Mouse (Mus musculus) E14TG2a.4 (cell line): ENCODE results near the gene Plekhg3.

ENCODE experiments used
- H3K27me3 ChIP-seq: 2 replicates; pipeline ENCODE4 v1.6.1; 2014; ENCODE audit warnings: low read length, control low read depth; ENCODE audit not compliant: insufficient read depth
- H3K36me3 ChIP-seq: 2 replicates; pipeline ENCODE4 v1.6.1; 2014; ENCODE audit warnings: low read length, control low read depth; ENCODE audit not compliant: insufficient read depth
- H3K4me1 ChIP-seq: replicated peaks from 2 replicates; pipeline ENCODE4 v1.6.1; 2014; ENCODE audit warnings: low read depth, low read length, control low read depth
- H3K4me3 ChIP-seq: replicated peaks from 2 replicates; pipeline ENCODE4 v1.5.1; 2014; ENCODE audit warnings: mild to moderate bottlenecking, low read length
- H3K9me3 ChIP-seq: 2 replicates; pipeline ENCODE4 v1.6.1; 2014; ENCODE audit warnings: low read length, control low read depth
- CTCF ChIP-seq: conservative IDR thresholded peaks from 2 replicates; pipeline ENCODE4 v1.5.1; 2014; ENCODE audit warnings: low read length
- NANOG ChIP-seq: IDR thresholded peaks from 2 replicates; pipeline ENCODE4 v1.6.1; 2014; ENCODE audit warnings: borderline replicate concordance, low read length, mixed read lengths
- POU5F1 ChIP-seq: IDR thresholded peaks from 2 replicates; pipeline ENCODE4 v1.6.1; 2014; ENCODE audit warnings: low read length, borderline replicate concordance

The Plekhg3 gene

DNA sequence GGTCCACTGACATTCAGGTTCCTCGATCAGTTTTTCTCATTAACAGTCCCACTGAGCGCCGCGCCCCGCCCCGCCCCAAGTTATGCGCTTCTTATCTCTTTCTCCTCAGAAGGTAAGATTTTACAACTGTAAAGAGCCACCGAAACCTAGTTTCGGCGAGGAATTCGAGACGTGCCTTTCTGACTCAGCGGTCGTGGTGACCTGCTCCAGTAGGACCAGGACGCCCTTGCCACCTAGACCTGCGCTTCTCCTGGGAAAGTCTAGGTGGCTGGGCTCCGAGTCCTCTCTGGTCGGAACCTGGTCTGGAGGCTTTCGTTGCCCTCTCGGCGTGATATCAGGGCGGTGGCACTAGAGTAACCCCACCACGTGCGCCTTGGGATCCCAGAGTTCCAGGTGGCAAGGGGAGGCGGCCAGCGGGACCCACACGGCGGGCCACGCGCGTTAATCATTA lies 2.3 kb downstream of the Plekhg3 start:
- TF ChIP-seq POU5F1, result no peak
- peaks cover 70% of the 10 kb centered on the region for H3K4me1 ChIP-seq
- H3K9me3 ChIP-seq, result no peaks in the 10 kb centered on the region
- H3K27me3 ChIP-seq, result peaks cover 44% of the 10 kb centered on the region
- peak overlapping the region; percentile 88 for H3K4me3 ChIP-seq
- no peaks in the 10 kb centered on the region for H3K36me3 ChIP-seq

- Histone ChIP-seq H3K27me3 (peaks cover 39% of the 10 kb centered on the region), H3K4me3 (peak overlapping the region; percentile 88), H3K36me3 (no peaks in the 10 kb centered on the region), H3K9me3 (no peaks in the 10 kb centered on the region), H3K4me1 (peaks cover 77% of the 10 kb centered on the region)
- TF ChIP-seq POU5F1 (no peak), CTCF (no peak), NANOG (no peak)
These were observed 2.9 kb downstream of the Plekhg3 start for GRCm38 (mm10) chr12:76533377-76534222.

- Histone ChIP-seq H3K36me3 (no peaks in the 10 kb centered on the region), H3K4me1 (peaks cover 77% of the 10 kb centered on the region), H3K27me3 (peaks cover 38% of the 10 kb centered on the region), H3K9me3 (no peaks in the 10 kb centered on the region), H3K4me3 (peak overlapping the region; percentile 88)
- no peak for TF ChIP-seq NANOG
- no peak for TF ChIP-seq CTCF
- TF ChIP-seq POU5F1, result no peak
These were observed 3.5 kb downstream of the Plekhg3 start for GRCm38 (mm10) chr12:76534233-76534632.

GRCm38 (mm10) chr12:76534641-76535283 lies 4.1 kb downstream of the Plekhg3 start:
- Histone ChIP-seq H3K36me3 (no peaks in the 10 kb centered on the region), H3K4me1 (peaks cover 77% of the 10 kb centered on the region), H3K9me3 (no peaks in the 10 kb centered on the region), H3K27me3 (peaks cover 38% of the 10 kb centered on the region), H3K4me3 (peak overlapping the region; percentile 88)
- TF ChIP-seq NANOG, result no peak
- no peak for TF ChIP-seq CTCF
- no peak for TF ChIP-seq POU5F1

- no peak for TF ChIP-seq NANOG
- no peak for TF ChIP-seq POU5F1
- no peak for TF ChIP-seq CTCF
These were observed 4.8 kb downstream of the Plekhg3 start for GRCm38 (mm10) chr12:76535471-76535900.

DNA sequence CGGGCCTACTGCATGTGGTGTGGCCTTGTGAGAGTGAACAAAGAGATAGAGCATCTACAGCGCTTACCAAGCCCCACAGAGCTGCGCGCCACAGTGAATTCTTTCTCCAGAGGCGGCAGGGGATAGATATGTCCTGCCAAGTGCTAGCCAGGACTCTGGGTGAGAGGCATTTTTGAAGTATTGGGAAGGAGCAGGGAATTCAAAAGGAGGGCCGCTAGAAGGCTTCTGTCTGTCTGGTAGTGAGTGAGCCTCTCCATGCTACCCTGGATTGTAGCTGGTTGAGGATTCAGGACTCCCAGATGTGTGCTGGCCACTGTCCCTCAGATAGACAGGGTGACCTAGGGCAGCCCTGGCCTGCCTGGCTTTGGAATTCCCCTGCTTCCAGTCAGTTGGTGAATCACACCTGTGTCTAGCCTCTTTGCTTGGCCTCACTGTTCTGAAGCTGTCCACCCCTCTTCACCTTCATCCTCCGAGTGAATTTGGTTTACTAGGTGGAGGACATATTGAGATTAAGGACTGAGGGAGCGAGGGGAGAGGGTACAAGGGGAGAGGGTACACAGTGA lies 6.0 kb downstream of the Plekhg3 start:
- no peaks in the 10 kb centered on the region for H3K9me3 ChIP-seq
- TF ChIP-seq NANOG, result no peak
- no peak for TF ChIP-seq CTCF
- no peak for TF ChIP-seq POU5F1
- H3K4me1 ChIP-seq, result peaks cover 75% of the 10 kb centered on the region
- H3K36me3 ChIP-seq, result no peaks in the 10 kb centered on the region
- peaks cover 31% of the 10 kb centered on the region for H3K27me3 ChIP-seq
- no peak overlapping the region for H3K4me3 ChIP-seq

More at GRCm38 (mm10) chr12:76535471-76535900, 4.8 kb downstream of the Plekhg3 start:
- no peaks in the 10 kb centered on the region for H3K9me3 ChIP-seq
- no peaks in the 10 kb centered on the region for H3K36me3 ChIP-seq
- 0 out of 2 replicates have a peak overlapping the region, but pooled peaks have one; percentile 13 for H3K4me3 ChIP-seq
- H3K4me1 ChIP-seq, result peaks cover 75% of the 10 kb centered on the region
- H3K27me3 ChIP-seq, result peaks cover 38% of the 10 kb centered on the region

- peaks cover 76% of the 10 kb centered on the region for H3K4me1 ChIP-seq
- H3K4me3 ChIP-seq, result no peak overlapping the region
- peaks cover 29% of the 10 kb centered on the region for H3K27me3 ChIP-seq
- no peaks in the 10 kb centered on the region for H3K9me3 ChIP-seq
- no peaks in the 10 kb centered on the region for H3K36me3 ChIP-seq
- TF ChIP-seq NANOG (no peak), POU5F1 (no peak), CTCF (no peak)
These were observed 6.7 kb downstream of the Plekhg3 start for GRCm38 (mm10) chr12:76537434-76537833.

DNA sequence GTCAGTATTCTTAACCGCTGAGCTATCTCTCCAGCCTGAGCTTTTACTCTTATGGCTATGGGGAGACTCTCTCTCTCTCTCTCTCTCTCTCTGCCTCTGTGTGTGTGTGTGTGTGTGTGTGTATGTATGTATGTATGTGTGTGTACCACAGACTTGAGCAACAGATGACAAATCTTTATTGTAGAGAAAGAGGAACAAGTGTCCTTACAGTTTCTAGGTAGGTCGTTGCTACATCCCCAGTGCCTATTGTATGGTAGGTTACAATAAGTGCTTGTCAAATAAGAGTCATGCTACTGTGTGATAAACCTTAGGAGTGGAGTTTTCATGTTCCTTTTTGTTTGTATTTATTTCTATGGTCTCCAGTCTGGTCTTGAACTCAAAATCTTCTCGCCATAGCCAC lies 9.5 kb downstream of the Plekhg3 start:
- H3K27me3 ChIP-seq, result peaks cover 10% of the 10 kb centered on the region
- no peak overlapping the region for H3K4me3 ChIP-seq
- H3K36me3 ChIP-seq, result no peaks in the 10 kb centered on the region
- TF ChIP-seq NANOG (no peak), CTCF (no peak), POU5F1 (no peak)
- H3K4me1 ChIP-seq, result peaks cover 62% of the 10 kb centered on the region
- no peaks in the 10 kb centered on the region for H3K9me3 ChIP-seq
